8 mouse cellular contexts compared by ENCODE assay signal in the genomic region with DNA sequence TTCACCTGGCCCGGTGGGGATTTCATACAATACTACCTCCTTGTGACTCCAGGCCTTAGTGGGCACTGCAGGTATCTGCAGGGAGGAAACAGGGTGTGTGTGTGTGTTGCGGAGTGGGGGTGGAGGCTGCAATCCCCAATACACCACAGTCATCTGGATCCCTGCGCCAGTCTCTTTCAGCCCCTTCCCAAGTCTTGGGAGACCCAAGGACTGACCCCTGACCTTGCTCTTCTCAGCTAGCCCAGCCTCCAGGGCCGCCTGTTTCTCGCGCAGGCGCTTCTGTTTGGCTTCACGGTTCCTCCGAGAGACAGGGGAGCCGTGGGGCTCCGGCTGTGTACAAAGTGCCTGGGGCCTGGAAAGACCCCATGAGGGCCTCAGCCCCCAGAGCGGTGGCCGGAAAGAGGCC. TPM values are rescaled to one million over a fixed set of nuclear protein-coding genes. Genes with fewer than 3 reads are reported as not detected.
DNase-seq lines count a peak whose midpoint lies in the region; ATAC-seq and TF ChIP-seq lines count a peak whose summit lies in the region.
"Had no signal": no experiment of that assay in that cellular context is flagged by ENCODE, and none has a peak within 500 bp of the region (broad histone marks: within the 10 kb centered on the region; RNA-seq: fewer than 3 reads in every experiment).

No protein-coding gene starts in this region.

- H3K9me3 ChIP-seq in MEL (replicated peaks; ENCODE audit: insufficient read depth, low read length), result no peaks in the 10 kb centered on the region
- H3K9me3 ChIP-seq in embryonic facial prominence, embryonic 14.5 days (ENCODE audit: control insufficient read depth, low read length), result no peaks in the 10 kb centered on the region
- no peaks in the 10 kb centered on the region for H3K9me3 ChIP-seq in intestine, postnatal 0 days (ENCODE audit: control insufficient read depth)

- 1% methylated on average over 13 of the region's 13 CpGs for WGBS in embryonic facial prominence, embryonic 14.5 days
- WGBS in intestine, postnatal 0 days, result 2% methylated on average over 13 of the region's 13 CpGs

- no peak for TF ChIP-seq EP300 in MEL (IDR thresholded peaks at IDR 0.05; ENCODE audit: low read depth in 1 of 2, low read length in 2 of 2)

- peak; percentile 46 for ATAC-seq in embryonic facial prominence, embryonic 14.5 days (ENCODE audit: low read depth)
- ATAC-seq in intestine, postnatal 0 days, result peak; percentile 22; the same call in 1 of the 2 replicates

- no peak for TF ChIP-seq RAD21 in MEL (IDR thresholded peaks at IDR 0.05; ENCODE audit: low read depth, low read length)

- intact Hi-C loops in left cerebral cortex, postnatal 10 days (cut with DNase I), result no loop called here
- intact Hi-C loops in left cerebral cortex, postnatal 25 days (cut with DNase I), result loop anchor here (1.0 to 5.0 kb wide), 3 partner anchors 32 to 85 kb away; no protein-coding TSS in a partner anchor

- peak overlapping the region; percentile 71 to 86 for H3K4me3 ChIP-seq in MEL (ENCODE audit: control insufficient read depth in 1 of 2, insufficient read depth in 1 of 2, low read depth in 2 of 2, low read length in 2 of 2)
- H3K4me3 ChIP-seq in embryonic facial prominence, embryonic 14.5 days (ENCODE audit: low read depth, low read length), result peak overlapping the region; percentile 81
- peak overlapping the region; percentile 66 for H3K4me3 ChIP-seq in intestine, postnatal 0 days (ENCODE audit: low read depth, low read length)

- H3K36me3 ChIP-seq in MEL (ENCODE audit: control insufficient read depth in 1 of 2, insufficient read depth in 2 of 2, low read length in 2 of 2), result no peaks in the 10 kb centered on the region
- H3K36me3 ChIP-seq in embryonic facial prominence, embryonic 14.5 days (ENCODE audit: control insufficient read depth, insufficient read depth, low read length), result peaks cover 36% of the 10 kb centered on the region
- peaks cover 35% of the 10 kb centered on the region for H3K36me3 ChIP-seq in intestine, postnatal 0 days (ENCODE audit: control insufficient read depth, insufficient read depth)

- TF ChIP-seq POLR2A in MEL (IDR thresholded peaks at IDR 0.05; ENCODE audit: control insufficient read depth in 1 of 2, insufficient read depth in 1 of 2, low read depth in 1 of 2, low read length in 2 of 2, poor library complexity in 1 of 2), result no peak

- H3K4me1 ChIP-seq in MEL (ENCODE audit: control insufficient read depth in 1 of 2, insufficient read depth in 2 of 2, low read length in 2 of 2), result peaks cover 0 to 4% of the 10 kb centered on the region in 2 experiments; a peak in 2 of 4 replicates
- no peaks in the 10 kb centered on the region; the same call in 1 of the 2 replicates for H3K4me1 ChIP-seq in embryonic facial prominence, embryonic 14.5 days (ENCODE audit: control insufficient read depth, insufficient read depth, low read length)
- H3K4me1 ChIP-seq in intestine, postnatal 0 days (replicated peaks; ENCODE audit: control insufficient read depth, insufficient read depth, low read length), result peaks cover 8% of the 10 kb centered on the region; the same call in 1 of the 2 replicates

- H3K79me2 ChIP-seq in MEL (ENCODE audit: control insufficient read depth, insufficient read depth, low read length, poor library complexity), result peaks cover 6% of the 10 kb centered on the region

- peak; percentile 29 to 56 for DNase-seq in left cerebral cortex, postnatal 10 days (ENCODE audit: extremely low spot score in 1 of 2, low spot score in 2 of 2)
- DNase-seq in left cerebral cortex, postnatal 25 days (ENCODE audit: low spot score in 2 of 2), result no peak
- peak; percentile 72 for DNase-seq in MEL (ENCODE audit: low read depth, low spot score)
- DNase-seq in embryonic facial prominence, embryonic 14.5 days (ENCODE audit: low spot score), result peak; percentile 36
- peak; percentile 53 for DNase-seq in mesoderm, embryonic 11.5 days (ENCODE audit: low read depth, low spot score)
- DNase-seq in cerebellum, adult 11-12 months, result no peak

- H3K27ac ChIP-seq in MEL (ENCODE audit: control insufficient read depth, low read depth, low read length), result peak overlapping the region; percentile 42
- H3K27ac ChIP-seq in embryonic facial prominence, embryonic 14.5 days (replicated peaks; ENCODE audit: low read depth, low read length), result peak overlapping the region; percentile 78
- peak overlapping the region; percentile 74 for H3K27ac ChIP-seq in intestine, postnatal 0 days (ENCODE audit: low read depth, low read length)

- H3K27me3 ChIP-seq in MEL (ENCODE audit: control insufficient read depth in 1 of 2, insufficient read depth in 2 of 2, low read length in 2 of 2), result no peaks in the 10 kb centered on the region
- H3K27me3 ChIP-seq in embryonic facial prominence, embryonic 14.5 days (replicated peaks; ENCODE audit: control insufficient read depth, insufficient read depth, low read length), result no peaks in the 10 kb centered on the region
- no peaks in the 10 kb centered on the region for H3K27me3 ChIP-seq in intestine, postnatal 0 days (replicated peaks; ENCODE audit: control insufficient read depth, insufficient read depth, low read length)

- H3K9ac ChIP-seq in MEL (ENCODE audit: control insufficient read depth, low read depth, low read length, poor library complexity, severe bottlenecking), result peak overlapping the region; percentile 80
- peak overlapping the region; percentile 89 for H3K9ac ChIP-seq in embryonic facial prominence, embryonic 14.5 days (ENCODE audit: low read depth, low read length)
- peak overlapping the region; percentile 64 for H3K9ac ChIP-seq in intestine, postnatal 0 days (ENCODE audit: low read depth, low read length)

- H3K4me2 ChIP-seq in embryonic facial prominence, embryonic 14.5 days (ENCODE audit: low read depth, low read length), result peak overlapping the region; percentile 92
- peak overlapping the region; percentile 96 for H3K4me2 ChIP-seq in intestine, postnatal 0 days (replicated peaks; ENCODE audit: low read depth)

- TF ChIP-seq CTCF in MEL (IDR thresholded peaks at IDR 0.05 in 2 of 3, conservative IDR thresholded peaks at IDR 0.05 in 1 of 3; ENCODE audit: control insufficient read depth in 1 of 3, insufficient read depth in 1 of 3, low read depth in 2 of 3, low read length in 3 of 3, poor library complexity in 1 of 3, severe bottlenecking in 1 of 3), result no peak; a peak in 1 of 6 replicates
- TF ChIP-seq CTCF in intestine, postnatal 0 days (IDR thresholded peaks at IDR 0.05; ENCODE audit: low read depth), result 0 out of 2 replicates have a peak, but pooled peaks have one; percentile 6

TF ChIP-seq in MEL, 35 proteins besides CTCF, POLR2A, EP300 and RAD21 (continues in another document):
- TF ChIP-seq NRF1 (IDR thresholded peaks at IDR 0.05; ENCODE audit: insufficient read depth, low read depth, low read length, poor library complexity, severe bottlenecking) (peak; percentile 68), ZC3H11A (IDR thresholded peaks at IDR 0.05; ENCODE audit: low read depth, low read length) (no peak), POLR2AphosphoS5 (IDR thresholded peaks at IDR 0.05; ENCODE audit: borderline replicate concordance, low read depth, low read length) (no peak), MYC (IDR thresholded peaks at IDR 0.05; ENCODE audit: low read depth, low read length) (no peak), ZMIZ1 (IDR thresholded peaks at IDR 0.05; ENCODE audit: low read depth, low read length) (peak; percentile 31; the same call in 1 of the 2 replicates), GATA1 (IDR thresholded peaks at IDR 0.05; ENCODE audit: low read depth, low read length) (no peak)

RNA-seq across cellular contexts. Expression of a gene that starts 0.5 kb away (rescaled TPM):
- total RNA-seq in left cerebral cortex, postnatal 10 days (2021), result 10 to 100 TPM; 31.2 to 42.6 TPM
- 10 to 100 TPM; 31.1 to 32.6 TPM for total RNA-seq in left cerebral cortex, postnatal 25 days (2021)
- total RNA-seq in MEL (2012; rRNA removed), result 21.8 and 24.0 TPM in 2 replicates
- 10 to 100 TPM in 1 of 2 experiments, not detected in 1; 34.0 TPM for polyA plus RNA-seq in MEL (2012; ENCODE audit: insufficient read depth in 1 of 2, insufficient read length in 2 of 2, low read depth in 1 of 2, low replicate concordance in 2 of 2, missing spikeins in 1 of 2)
- 14.2 and 15.1 TPM in 2 replicates for polyA plus RNA-seq in embryonic facial prominence, embryonic 14.5 days (2014; fragmentation: Nextera tagmentation; extraction: Ambion mirVana)
- 6.0 and 6.3 TPM in 2 replicates for polyA plus RNA-seq in intestine, postnatal 0 days (2015; fragmentation: Nextera tagmentation; extraction: Ambion mirVana)

RNA-seq across cellular contexts. Expression of a gene that starts 6.7 kb away (rescaled TPM):
- total RNA-seq in left cerebral cortex, postnatal 10 days (2021), result 10 to 100 TPM; 23.5 to 24.1 TPM
- total RNA-seq in left cerebral cortex, postnatal 25 days (2021), result 10 to 100 TPM; 27.7 to 28.9 TPM
- total RNA-seq in MEL (2012; rRNA removed), result 68.1 and 76.3 TPM in 2 replicates
- 10 to 100 TPM in 1 of 2 experiments, not detected in 1; 97.6 TPM for polyA plus RNA-seq in MEL (2012; ENCODE audit: insufficient read depth in 1 of 2, insufficient read length in 2 of 2, low read depth in 1 of 2, low replicate concordance in 2 of 2, missing spikeins in 1 of 2)
- 34.8 and 35.3 TPM in 2 replicates for polyA plus RNA-seq in embryonic facial prominence, embryonic 14.5 days (2014; fragmentation: Nextera tagmentation; extraction: Ambion mirVana)
- polyA plus RNA-seq in intestine, postnatal 0 days (2015; fragmentation: Nextera tagmentation; extraction: Ambion mirVana), result 16.9 and 18.1 TPM in 2 replicates

RNA-seq across cellular contexts. Expression of a gene that starts 23.4 kb away (rescaled TPM):
- total RNA-seq in left cerebral cortex, postnatal 10 days (2021), result not detected
- total RNA-seq in left cerebral cortex, postnatal 25 days (2021), result not detected
- total RNA-seq in MEL (2012; rRNA removed), result 0.04 and 0.13 TPM in 2 replicates
- under 1 TPM in 1 of 2 experiments, not detected in 1; 0.11 TPM for polyA plus RNA-seq in MEL (2012; ENCODE audit: insufficient read depth in 1 of 2, insufficient read length in 2 of 2, low read depth in 1 of 2, low replicate concordance in 2 of 2, missing spikeins in 1 of 2)
- 0.08 TPM in 2 replicates for polyA plus RNA-seq in embryonic facial prominence, embryonic 14.5 days (2014; fragmentation: Nextera tagmentation; extraction: Ambion mirVana)
- polyA plus RNA-seq in intestine, postnatal 0 days (2015; fragmentation: Nextera tagmentation; extraction: Ambion mirVana), result 2.8 and 16.7 TPM in 2 replicates
- polyA plus RNA-seq: gonadal fat pad, adult 2 months had no signal

RNA-seq across cellular contexts. Expression of a gene that starts 37.6 kb away (rescaled TPM):
- 10 to 100 TPM; 39.6 to 40.1 TPM for total RNA-seq in left cerebral cortex, postnatal 10 days (2021)
- 10 to 100 TPM; 51.9 to 55.4 TPM for total RNA-seq in left cerebral cortex, postnatal 25 days (2021)
- 2.6 TPM in 2 replicates for total RNA-seq in MEL (2012; rRNA removed)
- 1 to 10 TPM in 1 of 2 experiments, not detected in 1; 7.9 TPM for polyA plus RNA-seq in MEL (2012; ENCODE audit: insufficient read depth in 1 of 2, insufficient read length in 2 of 2, low read depth in 1 of 2, low replicate concordance in 2 of 2, missing spikeins in 1 of 2)
- polyA plus RNA-seq in embryonic facial prominence, embryonic 14.5 days (2014; fragmentation: Nextera tagmentation; extraction: Ambion mirVana), result 50.6 and 54.1 TPM in 2 replicates
- polyA plus RNA-seq in intestine, postnatal 0 days (2015; fragmentation: Nextera tagmentation; extraction: Ambion mirVana), result 27.8 and 30.0 TPM in 2 replicates

RNA-seq across cellular contexts. Expression of a gene that starts 40.4 kb away (rescaled TPM):
- total RNA-seq in left cerebral cortex, postnatal 10 days (2021), result not detected
- not detected for total RNA-seq in left cerebral cortex, postnatal 25 days (2021)
- total RNA-seq in MEL (2012; rRNA removed), result not detected in 2 replicates
- not detected for polyA plus RNA-seq in MEL (2012; ENCODE audit: insufficient read depth in 1 of 2, insufficient read length in 2 of 2, low read depth in 1 of 2, low replicate concordance in 2 of 2, missing spikeins in 1 of 2)
- polyA plus RNA-seq in embryonic facial prominence, embryonic 14.5 days (2014; fragmentation: Nextera tagmentation; extraction: Ambion mirVana), result 0.04 TPM in 1 of 2 replicates, not detected in the other
- polyA plus RNA-seq in intestine, postnatal 0 days (2015; fragmentation: Nextera tagmentation; extraction: Ambion mirVana), result not detected in 2 replicates

Comparison
In these comparisons a context has a peak if more than half of its experiments do, and no peak if none do; other contexts are left out.
1. DNase-seq: peak in left cerebral cortex, postnatal 10 days (2 of 2), MEL (single experiment), embryonic facial prominence, embryonic 14.5 days (single experiment) and mesoderm, embryonic 11.5 days (single experiment); none in left cerebral cortex, postnatal 25 days (0 of 2) and cerebellum, adult 11-12 months (single experiment).
2. Peak in every context shown above with its lines, with median percentiles within 50 percentile points of each other: H3K27ac ChIP-seq, H3K4me3 ChIP-seq and H3K9ac ChIP-seq.